Mouse (Mus musculus) liver, adult 2 months (tissue): ENCODE data around the gene Capn5. TPM values are rescaled to one million over a fixed set of nuclear protein-coding genes. Genes with fewer than 3 reads are reported as not detected.

ENCODE experiments used
- DNase-seq: peaks from one replicate; pipeline ENCODE4 v3.0.0-alpha.2; 2011; ENCODE audit warnings: low read depth, low spot score; ENCODE audit errors: extremely low read depth
- H3K27ac ChIP-seq: fragments of 200-500 bp; replicated peaks from 2 replicates; pipeline ENCODE4 v1.5.1; 2012; ENCODE audit warnings: low read depth, mild to moderate bottlenecking, control low read depth, inconsistent platforms, low read length; ENCODE audit not compliant: insufficient read depth
- H3K27me3 ChIP-seq: fragments of 200-500 bp; 2 replicates; pipeline ENCODE4 v1.6.1; 2012; ENCODE audit warnings: mild to moderate bottlenecking, moderate library complexity, low read length, inconsistent platforms; ENCODE audit not compliant: control insufficient read depth, insufficient read depth
- H3K36me3 ChIP-seq: fragments of 200-500 bp; 2 replicates; pipeline ENCODE4 v1.6.1; 2012; ENCODE audit warnings: low read length, inconsistent platforms; ENCODE audit not compliant: control insufficient read depth, insufficient read depth
- H3K4me1 ChIP-seq: fragments of 200-500 bp; 2 replicates; pipeline ENCODE4 v1.6.1; 2011; ENCODE audit warnings: low read length; ENCODE audit not compliant: control insufficient read depth, insufficient read depth
- H3K4me3 ChIP-seq: fragments of 200-500 bp; 2 replicates; pipeline ENCODE4 v1.5.1; 2011; ENCODE audit warnings: low read depth, mild to moderate bottlenecking, control low read depth, low read length, moderate library complexity; ENCODE audit not compliant: insufficient read depth
- H3K79me2 ChIP-seq: fragments of 200-500 bp; 2 replicates; pipeline ENCODE4 v1.6.1; 2012; ENCODE audit warnings: inconsistent platforms, mild to moderate bottlenecking, low read length, moderate library complexity; ENCODE audit not compliant: control insufficient read depth, insufficient read depth
- H3K9ac ChIP-seq: fragments of 200-500 bp; 2 replicates; pipeline ENCODE4 v1.6.1; 2012; ENCODE audit warnings: low read depth, mild to moderate bottlenecking, control low read depth, inconsistent platforms, low read length
- CTCF ChIP-seq: fragments of 200-500 bp; IDR thresholded peaks from 2 replicates; pipeline ENCODE4 v1.5.1; 2011; ENCODE audit warnings: low read depth, low read length, control low read depth
- POLR2A ChIP-seq: fragments of 200-500 bp; IDR thresholded peaks from 2 replicates; pipeline ENCODE4 v1.6.1; 2011; ENCODE audit warnings: low read length, control low read depth; ENCODE audit not compliant: insufficient read depth; ENCODE audit errors: extremely low read depth
- WGBS: fragments of 180-500 bp; shearing (Covaris S2); methylation state at CpG from one replicate; pipeline ENCODE4 v1.1.7; 2018; 5-methylcytosine and 5-hydroxymethylcytosine counted together
- polyA plus RNA-seq: library from polyadenylated mRNA; depleted of rRNA; stranded (reverse); fragments of >200 nt; gene quantifications from 2 replicates; pipeline ENCODE4 v1.2.3, GENCODE M21; 2012; rRNA removed
- total RNA-seq: library from RNA; depleted of rRNA; stranded (reverse); fragments of >200 nt; gene quantifications from 2 replicates; pipeline ENCODE4 v1.2.3, GENCODE M21; 2014; rRNA removed

Capn5 gene
- total and polyA plus RNA-seq, 2 experiments: 1.0 to 2.2 TPM

GRCm38 (mm10) chr7:98071620-98072019, 106.5 kb downstream of the Capn5 start:
- Histone ChIP-seq H3K27ac (no peak overlapping the region), H3K4me3 (no peak overlapping the region), H3K9ac (no peak overlapping the region), H3K79me2 (no peaks in the 10 kb centered on the region; the same call in 1 of the 2 replicates), H3K4me1 (no peaks in the 10 kb centered on the region), H3K36me3 (peaks cover 10% of the 10 kb centered on the region; the same call in 1 of the 2 replicates), H3K27me3 (no peaks in the 10 kb centered on the region)
- TF ChIP-seq POLR2A (no peak), CTCF (peak; percentile 99)
- WGBS: 32% methylated on average over 5 of the region's 5 CpGs
- DNase-seq: peak; percentile 55

Other genes starting within 250 kb of the Capn5 start
- gene Myo7a, start 58.8 kb downstream of the Capn5 start, total RNA-seq: 7.0 and 11.5 TPM in 2 replicates
- gene Myo7a, start 58.8 kb downstream of the Capn5 start, polyA plus RNA-seq: 8.2 and 11.0 TPM in 2 replicates
- gene Omp, start 32.8 kb downstream of the Capn5 start, total RNA-seq: 0.07 and 0.18 TPM in 2 replicates
- gene Omp, start 32.8 kb downstream of the Capn5 start, polyA plus RNA-seq: 0.12 and 0.22 TPM in 2 replicates
- gene B3gnt6, start 21.2 kb upstream of the Capn5 start, total RNA-seq: not detected in 2 replicates
- 0.04 and 0.12 TPM in 2 replicates for gene B3gnt6, start 21.2 kb upstream of the Capn5 start, polyA plus RNA-seq
- 16.8 and 19.7 TPM in 2 replicates for gene Acer3, start 142.9 kb upstream of the Capn5 start, total RNA-seq
- 7.4 and 12.2 TPM in 2 replicates for gene Acer3, start 142.9 kb upstream of the Capn5 start, polyA plus RNA-seq
- 10.1 and 15.4 TPM in 2 replicates for gene Tsku, start 183.1 kb upstream of the Capn5 start, total RNA-seq
- 57.1 and 103 TPM in 2 replicates for gene Tsku, start 183.1 kb upstream of the Capn5 start, polyA plus RNA-seq